Mouse (Mus musculus): ENCODE results near the gene Kcnn4. TPM values are rescaled to one million over a fixed set of nuclear protein-coding genes. Genes with fewer than 3 reads are reported as not detected.

Gene Kcnn4
- polyA plus RNA-seq, 1 experiment from 2014 or later: 3.8 TPM

- H3K4me1 ChIP-seq (ENCODE audit: control insufficient read depth, insufficient read depth, low read length): no peaks in the 10 kb centered on the region
- no peak overlapping the region for H3K27ac ChIP-seq (ENCODE audit: low read depth, low read length)
- no peaks in the 10 kb centered on the region for H3K9me3 ChIP-seq (ENCODE audit: control insufficient read depth, low read length)
- no peak overlapping the region for H3K9ac ChIP-seq (ENCODE audit: low read length)
- no peak overlapping the region for H3K4me3 ChIP-seq (ENCODE audit: low read depth, low read length)
- H3K27me3 ChIP-seq (ENCODE audit: control insufficient read depth, insufficient read depth, low read length): no peaks in the 10 kb centered on the region
- H3K36me3 ChIP-seq (ENCODE audit: control insufficient read depth, insufficient read depth, low read length): no peaks in the 10 kb centered on the region
- no peak overlapping the region for H3K4me2 ChIP-seq (ENCODE audit: low read depth)
- WGBS: 78% methylated on average over 2 of the region's 2 CpGs
- ATAC-seq (ENCODE audit: insufficient read depth, low FRiP score, low TSS enrichment): no peak
- DNase-seq (ENCODE audit: low spot score): no peak
These were observed 10.3 kb downstream of the Kcnn4 start for GRCm38 (mm10) chr7:24380370-24380769.

- Histone ChIP-seq H3K4me1 (ENCODE audit: control insufficient read depth, insufficient read depth, low read length) (no peaks in the 10 kb centered on the region), H3K9me3 (ENCODE audit: control insufficient read depth, low read length) (no peaks in the 10 kb centered on the region), H3K27ac (ENCODE audit: low read depth, low read length) (no peak overlapping the region), H3K9ac (ENCODE audit: low read length) (no peak overlapping the region), H3K4me3 (ENCODE audit: low read depth, low read length) (no peak overlapping the region), H3K36me3 (ENCODE audit: control insufficient read depth, insufficient read depth, low read length) (no peaks in the 10 kb centered on the region), H3K4me2 (ENCODE audit: low read depth) (no peak overlapping the region), H3K27me3 (ENCODE audit: control insufficient read depth, insufficient read depth, low read length) (no peaks in the 10 kb centered on the region)
- ATAC-seq (ENCODE audit: insufficient read depth, low FRiP score, low TSS enrichment) (no peak), DNase-seq (ENCODE audit: low spot score) (no peak)
- WGBS: 87% methylated on average over 16 of the region's 16 CpGs
These were observed 12.8 kb downstream of the Kcnn4 start for GRCm38 (mm10) chr7:24382730-24383372.

- Histone ChIP-seq H3K4me3 (ENCODE audit: low read depth, low read length) (no peak overlapping the region), H3K4me2 (ENCODE audit: low read depth) (no peak overlapping the region), H3K36me3 (ENCODE audit: control insufficient read depth, insufficient read depth, low read length) (no peaks in the 10 kb centered on the region), H3K9ac (ENCODE audit: low read length) (no peak overlapping the region), H3K4me1 (ENCODE audit: control insufficient read depth, insufficient read depth, low read length) (no peaks in the 10 kb centered on the region), H3K27me3 (ENCODE audit: control insufficient read depth, insufficient read depth, low read length) (no peaks in the 10 kb centered on the region), H3K9me3 (ENCODE audit: control insufficient read depth, low read length) (no peaks in the 10 kb centered on the region), H3K27ac (ENCODE audit: low read depth, low read length) (no peak overlapping the region)
- WGBS: 68% methylated on average over 6 of the region's 6 CpGs
- DNase-seq (ENCODE audit: low spot score) (no peak), ATAC-seq (ENCODE audit: insufficient read depth, low FRiP score, low TSS enrichment) (no peak)
These were observed 14.0 kb downstream of the Kcnn4 start for GRCm38 (mm10) chr7:24384070-24384469.

GRCm38 (mm10) chr7:24384827-24385226 is 14.8 kb downstream of the Kcnn4 start:
- no peaks in the 10 kb centered on the region for H3K36me3 ChIP-seq (ENCODE audit: control insufficient read depth, insufficient read depth, low read length)
- H3K27ac ChIP-seq (ENCODE audit: low read depth, low read length): no peak overlapping the region
- no peak overlapping the region for H3K4me3 ChIP-seq (ENCODE audit: low read depth, low read length)
- H3K9me3 ChIP-seq (ENCODE audit: control insufficient read depth, low read length): no peaks in the 10 kb centered on the region
- 8% methylated on average over 11 of the region's 11 CpGs for WGBS
- H3K4me1 ChIP-seq (ENCODE audit: control insufficient read depth, insufficient read depth, low read length): no peaks in the 10 kb centered on the region
- no peak overlapping the region for H3K9ac ChIP-seq (ENCODE audit: low read length)
- no peaks in the 10 kb centered on the region for H3K27me3 ChIP-seq (ENCODE audit: control insufficient read depth, insufficient read depth, low read length)
- peak overlapping the region; percentile 12; the same call in 1 of the 2 replicates for H3K4me2 ChIP-seq (ENCODE audit: low read depth)
- ATAC-seq (ENCODE audit: insufficient read depth, low FRiP score, low TSS enrichment) (peak; percentile 30; the same call in 1 of the 2 replicates), DNase-seq (ENCODE audit: low spot score) (peak; percentile 75)

- Histone ChIP-seq H3K9me3 (ENCODE audit: control insufficient read depth, low read length) (no peaks in the 10 kb centered on the region), H3K36me3 (ENCODE audit: control insufficient read depth, insufficient read depth, low read length) (no peaks in the 10 kb centered on the region), H3K4me1 (ENCODE audit: control insufficient read depth, insufficient read depth, low read length) (peaks cover 6% of the 10 kb centered on the region; the same call in 1 of the 2 replicates), H3K27ac (ENCODE audit: low read depth, low read length) (no peak overlapping the region), H3K9ac (ENCODE audit: low read length) (no peak overlapping the region), H3K4me3 (ENCODE audit: low read depth, low read length) (no peak overlapping the region), H3K4me2 (ENCODE audit: low read depth) (no peak overlapping the region), H3K27me3 (ENCODE audit: control insufficient read depth, insufficient read depth, low read length) (no peaks in the 10 kb centered on the region)
- ATAC-seq (ENCODE audit: insufficient read depth, low FRiP score, low TSS enrichment) (no peak), DNase-seq (ENCODE audit: low spot score) (no peak)
- 87% methylated on average over 10 of the region's 10 CpGs for WGBS
These were observed 17.0 kb downstream of the Kcnn4 start for GRCm38 (mm10) chr7:24387059-24387556.

- Histone ChIP-seq H3K4me3 (ENCODE audit: low read depth, low read length) (no peak overlapping the region), H3K9ac (ENCODE audit: low read length) (no peak overlapping the region; the same call in 1 of the 2 replicates), H3K9me3 (ENCODE audit: control insufficient read depth, low read length) (no peaks in the 10 kb centered on the region), H3K4me2 (ENCODE audit: low read depth) (no peak overlapping the region), H3K27me3 (ENCODE audit: control insufficient read depth, insufficient read depth, low read length) (no peaks in the 10 kb centered on the region), H3K27ac (ENCODE audit: low read depth, low read length) (no peak overlapping the region), H3K36me3 (ENCODE audit: control insufficient read depth, insufficient read depth, low read length) (no peaks in the 10 kb centered on the region), H3K4me1 (ENCODE audit: control insufficient read depth, insufficient read depth, low read length) (peaks cover 6% of the 10 kb centered on the region; the same call in 1 of the 2 replicates)
- WGBS: 66% methylated on average over 13 of the region's 13 CpGs
- ATAC-seq (ENCODE audit: insufficient read depth, low FRiP score, low TSS enrichment) (no peak), DNase-seq (ENCODE audit: low spot score) (no peak)
These were observed 19.6 kb downstream of the Kcnn4 start for GRCm38 (mm10) chr7:24389516-24390187.

- Histone ChIP-seq H3K27ac (ENCODE audit: low read depth, low read length) (no peak overlapping the region), H3K36me3 (ENCODE audit: control insufficient read depth, insufficient read depth, low read length) (no peaks in the 10 kb centered on the region), H3K4me3 (ENCODE audit: low read depth, low read length) (no peak overlapping the region), H3K4me2 (ENCODE audit: low read depth) (no peak overlapping the region), H3K27me3 (ENCODE audit: control insufficient read depth, insufficient read depth, low read length) (no peaks in the 10 kb centered on the region), H3K4me1 (ENCODE audit: control insufficient read depth, insufficient read depth, low read length) (peaks cover 6% of the 10 kb centered on the region; the same call in 1 of the 2 replicates), H3K9me3 (ENCODE audit: control insufficient read depth, low read length) (no peaks in the 10 kb centered on the region), H3K9ac (ENCODE audit: low read length) (no peak overlapping the region)
- peak; percentile 24 for ATAC-seq (ENCODE audit: insufficient read depth, low FRiP score, low TSS enrichment)
- no peak for DNase-seq (ENCODE audit: low spot score)
- WGBS: 41% methylated on average over 7 of the region's 7 CpGs
These were observed 20.4 kb downstream of the Kcnn4 start for GRCm38 (mm10) chr7:24390512-24390911.

GRCm38 (mm10) chr7:24391077-24391476 is 21.0 kb downstream of the Kcnn4 start:
- WGBS: 3% methylated on average over 5 of the region's 5 CpGs
- peak; percentile 74 for DNase-seq (ENCODE audit: low spot score)
- peak overlapping the region; percentile 3 for H3K9ac ChIP-seq (ENCODE audit: low read length)

More at GRCm38 (mm10) chr7:24391077-24391476, 21.0 kb downstream of the Kcnn4 start:
- Histone ChIP-seq H3K4me2 (ENCODE audit: low read depth) (peak overlapping the region; percentile 36), H3K4me3 (ENCODE audit: low read depth, low read length) (peak overlapping the region; percentile 16; the same call in 1 of the 2 replicates), H3K4me1 (ENCODE audit: control insufficient read depth, insufficient read depth, low read length) (peaks cover 6% of the 10 kb centered on the region; the same call in 1 of the 2 replicates), H3K27me3 (ENCODE audit: control insufficient read depth, insufficient read depth, low read length) (no peaks in the 10 kb centered on the region), H3K27ac (ENCODE audit: low read depth, low read length) (peak overlapping the region; percentile 78), H3K36me3 (ENCODE audit: control insufficient read depth, insufficient read depth, low read length) (no peaks in the 10 kb centered on the region), H3K9me3 (ENCODE audit: control insufficient read depth, low read length) (no peaks in the 10 kb centered on the region)
- peak; percentile 94 for ATAC-seq (ENCODE audit: insufficient read depth, low FRiP score, low TSS enrichment)

All from neural tube, embryonic 11.5 days (tissue).